Mouse (Mus musculus): ENCODE data around the gene Snapc5.

Snapc5 gene

DNA sequence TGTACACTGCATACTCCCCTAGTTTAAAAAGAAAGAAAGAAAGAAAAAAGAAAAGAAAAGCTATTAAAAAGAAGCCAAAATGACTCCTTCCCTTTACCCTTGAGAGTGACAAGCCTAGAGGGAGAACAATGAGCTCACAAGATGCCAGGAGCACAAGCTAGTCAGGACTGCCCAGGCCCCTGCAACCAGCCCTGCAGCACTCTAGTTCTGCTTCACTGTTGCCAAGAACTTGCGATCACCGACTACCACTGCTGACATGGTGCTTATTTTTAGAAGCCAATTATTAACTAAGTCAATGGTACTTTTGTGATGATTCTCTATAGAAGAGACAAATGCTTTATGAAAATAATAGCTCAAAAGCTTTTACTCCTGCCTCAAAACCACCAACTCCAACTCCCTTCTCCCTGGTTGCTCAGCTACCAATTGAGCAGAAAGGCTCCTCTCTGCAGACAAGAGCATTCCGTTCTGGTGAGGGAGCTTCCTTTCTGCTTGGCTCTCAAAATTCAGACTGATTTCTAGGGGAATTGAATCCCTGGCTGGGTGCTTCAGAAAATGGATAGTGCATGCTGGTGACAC is 28.5 kb downstream of the Snapc5 start:
- 40% methylated on average over 3 of the region's 3 CpGs for WGBS

DNA sequence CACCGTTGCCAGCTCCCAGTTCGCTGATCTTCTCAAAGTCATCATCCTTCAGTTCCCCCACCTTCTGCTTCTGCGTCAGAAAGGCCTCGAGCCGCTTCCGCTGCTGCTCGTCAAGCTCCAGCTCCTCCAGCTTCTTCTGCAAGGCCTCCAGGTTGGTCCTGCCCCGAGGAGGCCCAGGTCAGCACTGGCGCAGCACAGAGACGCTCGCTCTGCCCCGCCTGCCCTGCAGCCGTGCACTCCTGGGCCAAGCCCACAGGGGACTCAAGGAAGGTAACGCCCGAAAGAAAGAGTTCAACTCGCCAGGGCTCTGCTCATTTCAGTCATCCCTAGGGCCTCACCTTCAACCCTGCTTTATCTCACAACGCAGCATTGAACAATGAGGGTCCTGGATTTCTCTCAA is 35.4 kb downstream of the Snapc5 start:
- WGBS: 96% methylated on average over 17 of the region's 17 CpGs

DNA sequence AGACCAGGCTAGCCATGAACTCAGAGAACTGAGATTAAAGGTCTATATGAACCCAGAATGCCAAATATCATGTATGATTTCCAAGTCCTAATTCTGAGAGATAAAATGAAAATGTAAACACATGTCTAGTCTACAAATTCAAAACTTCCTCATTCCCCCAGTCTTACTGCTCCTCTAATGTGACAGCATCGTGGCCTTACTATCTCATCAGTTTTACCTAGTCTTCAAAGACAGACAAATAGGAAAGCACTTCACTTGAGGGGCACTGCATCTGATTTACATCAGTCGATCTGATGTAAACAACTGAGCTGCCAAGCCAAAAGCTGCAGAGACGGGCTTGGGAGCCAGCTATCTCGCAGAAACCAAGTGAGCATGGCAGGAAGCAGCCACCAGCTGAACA is 37.0 kb downstream of the Snapc5 start:
- WGBS: 51% methylated on average over 4 of the region's 4 CpGs

DNA sequence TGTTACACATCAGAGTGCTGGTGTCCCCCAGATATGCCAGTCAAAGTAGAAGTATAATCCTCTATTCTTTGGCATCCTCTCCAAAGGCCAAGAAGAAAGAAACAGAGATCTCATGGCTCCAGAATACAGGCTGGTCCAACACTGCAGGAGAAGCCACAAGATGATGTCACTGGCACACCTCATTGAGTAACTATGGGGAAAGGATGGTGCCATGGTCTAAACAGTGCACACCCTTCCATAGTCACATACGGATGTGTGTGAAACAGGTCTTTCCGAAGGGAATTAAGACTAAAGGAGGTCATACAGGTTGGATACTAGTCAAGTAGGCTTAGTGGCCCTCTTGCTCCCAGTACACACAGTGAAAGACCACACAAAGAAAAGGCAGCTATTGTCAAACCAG is 37.6 kb downstream of the Snapc5 start:
- WGBS: 90% methylated on average over 2 of the region's 2 CpGs

DNA sequence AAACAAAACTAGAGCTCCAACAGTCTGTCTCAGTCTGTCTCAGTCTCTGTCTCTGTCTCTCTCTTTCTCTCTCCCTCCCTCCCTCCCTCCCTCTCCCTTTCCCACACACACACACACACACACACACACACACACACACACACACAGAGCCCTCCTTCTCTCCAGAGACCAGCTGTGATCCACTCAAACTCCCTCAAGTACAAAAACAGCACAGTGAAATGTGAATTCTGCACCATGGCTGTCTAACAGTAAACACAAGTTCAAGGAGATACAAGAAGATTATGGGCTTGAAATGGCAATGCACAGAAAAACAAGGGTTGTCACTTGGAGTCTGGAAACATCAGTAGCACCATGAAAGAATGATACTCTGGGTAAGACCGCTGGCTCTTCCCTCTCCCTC is 40.2 kb downstream of the Snapc5 start:
- 66% methylated on average over 1 of the region's 1 CpGs for WGBS

DNA sequence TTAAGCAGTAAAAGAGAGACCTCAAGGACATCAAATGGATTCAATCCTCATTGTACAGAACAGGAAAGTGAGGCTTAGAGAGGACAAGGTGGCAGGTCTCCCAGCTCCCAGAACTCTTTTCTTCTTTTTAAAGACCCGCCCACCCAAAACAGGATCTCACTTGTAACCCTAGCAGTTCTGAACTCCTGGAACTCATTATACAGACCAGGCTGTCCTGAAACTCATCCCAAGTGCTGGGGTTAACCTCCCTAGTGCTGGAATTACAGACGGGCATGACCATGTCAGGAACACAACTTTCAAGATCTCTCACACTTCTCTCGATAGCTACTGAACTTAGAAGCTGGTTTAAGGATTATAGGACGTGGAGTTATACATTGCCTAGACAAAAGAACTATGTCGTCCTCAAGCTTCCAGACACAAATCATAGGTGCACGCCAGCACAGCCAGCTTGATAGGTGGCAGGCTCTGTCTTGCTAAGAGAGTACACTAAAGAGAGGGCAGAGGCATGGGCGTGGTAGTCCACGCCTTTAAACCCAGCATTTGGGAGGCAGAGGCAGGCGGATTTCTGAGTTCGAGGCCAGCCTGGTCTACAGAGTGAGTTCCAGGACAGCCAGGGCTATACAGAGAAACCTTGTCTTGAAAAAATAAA is 40.8 kb downstream of the Snapc5 start:
- 87% methylated on average over 10 of the region's 10 CpGs for WGBS

DNA sequence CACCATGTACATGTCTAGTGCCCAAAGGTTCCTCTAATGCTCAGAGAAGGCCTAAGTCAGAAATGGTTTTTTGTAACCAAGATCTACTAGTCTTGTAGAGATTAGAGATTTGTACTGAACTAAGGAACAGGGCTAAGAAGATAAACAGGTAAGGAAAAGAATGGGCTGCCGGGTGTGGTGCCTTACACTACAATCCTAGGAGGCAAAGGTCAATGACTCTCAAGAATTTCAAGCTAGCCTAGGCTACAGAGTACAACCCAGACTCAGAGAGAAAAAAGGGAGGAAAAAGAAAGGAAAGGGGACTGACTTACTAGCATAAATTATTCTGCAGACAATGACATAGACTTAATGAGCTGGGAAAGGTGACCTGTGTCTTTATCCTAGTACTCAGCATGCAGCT is 41.5 kb downstream of the Snapc5 start:
- 91% methylated on average over 1 of the region's 1 CpGs for WGBS

DNA sequence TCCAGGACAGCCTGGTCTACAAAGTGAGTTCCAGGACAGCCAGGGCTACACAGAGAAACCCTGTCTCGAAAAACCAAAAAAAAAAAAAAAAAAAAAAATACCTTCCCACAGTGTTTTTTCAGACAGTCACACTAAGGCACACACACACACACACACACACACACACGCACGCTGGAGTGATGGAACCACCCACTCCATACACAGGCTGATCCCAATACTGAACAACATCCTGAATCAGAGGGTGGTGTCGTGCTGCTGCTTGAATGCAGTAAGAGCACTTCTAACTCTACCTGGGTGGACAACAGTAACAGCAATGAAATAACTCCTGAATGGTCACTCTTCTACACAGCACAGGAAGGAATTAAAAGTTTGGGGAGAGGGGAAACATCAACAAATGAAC is 42.4 kb downstream of the Snapc5 start:
- 54% methylated on average over 4 of the region's 4 CpGs for WGBS

DNA sequence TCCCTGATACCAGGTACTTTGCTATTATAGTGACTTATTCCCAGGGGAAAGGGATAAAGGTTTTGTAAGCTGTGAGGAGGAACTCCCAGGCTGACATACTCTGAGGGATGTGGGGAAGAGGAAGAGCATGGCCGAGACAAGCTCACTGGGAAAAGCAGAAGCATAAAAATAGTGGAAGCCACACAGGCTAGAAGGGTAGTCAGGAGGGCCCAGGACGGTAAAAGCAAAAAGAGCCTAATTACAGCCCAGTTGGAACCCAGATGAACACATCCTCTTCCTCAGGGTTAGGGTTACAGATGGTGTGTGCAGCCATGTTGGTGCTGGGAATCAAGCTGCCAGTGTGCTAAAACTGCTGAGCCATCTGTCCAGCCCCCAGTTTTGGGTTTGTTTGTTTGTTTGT is 43.0 kb downstream of the Snapc5 start:
- WGBS: 58% methylated on average over 2 of the region's 2 CpGs

DNA sequence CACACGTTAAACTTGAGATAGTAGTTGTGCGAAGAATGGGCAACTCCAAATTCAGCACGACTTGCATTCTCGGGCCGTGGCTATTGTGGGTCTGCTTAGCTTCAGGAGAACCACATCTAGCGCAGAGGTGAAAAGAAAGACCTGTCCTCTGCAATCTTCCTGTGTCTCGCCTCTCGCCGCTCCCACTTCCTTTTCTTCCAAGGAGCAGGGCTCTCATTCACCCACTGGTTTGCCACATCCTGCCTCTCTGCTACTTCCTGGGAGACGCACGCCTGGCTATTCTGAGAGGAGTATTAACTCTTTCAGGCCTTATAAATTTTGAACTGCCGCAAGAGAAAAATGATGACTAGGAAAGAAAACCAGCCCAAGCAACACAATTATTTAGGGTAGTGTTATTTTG is 48.7 kb downstream of the Snapc5 start:
- 58% methylated on average over 12 of the region's 12 CpGs for WGBS

DNA sequence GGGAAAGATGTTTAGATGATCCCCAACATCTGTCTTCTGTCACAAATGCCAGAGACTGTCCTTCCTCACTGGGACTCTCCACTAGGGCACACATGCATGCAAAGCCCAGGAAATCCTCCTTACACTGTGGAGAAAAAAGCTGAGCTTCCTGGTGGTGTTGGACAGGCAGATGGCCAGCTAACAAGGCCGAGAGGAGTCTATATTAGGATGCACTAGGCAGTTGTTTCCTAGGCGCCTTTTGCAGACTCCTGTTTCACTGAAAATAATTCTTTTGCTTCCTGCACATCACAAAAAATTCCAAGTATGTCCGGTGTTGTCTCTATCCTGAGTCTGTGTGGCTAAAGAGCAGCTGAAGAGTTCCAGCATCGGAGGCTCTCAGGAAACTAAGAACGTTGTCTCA is 52.1 kb downstream of the Snapc5 start:
- 27% methylated on average over 5 of the region's 5 CpGs for WGBS

DNA sequence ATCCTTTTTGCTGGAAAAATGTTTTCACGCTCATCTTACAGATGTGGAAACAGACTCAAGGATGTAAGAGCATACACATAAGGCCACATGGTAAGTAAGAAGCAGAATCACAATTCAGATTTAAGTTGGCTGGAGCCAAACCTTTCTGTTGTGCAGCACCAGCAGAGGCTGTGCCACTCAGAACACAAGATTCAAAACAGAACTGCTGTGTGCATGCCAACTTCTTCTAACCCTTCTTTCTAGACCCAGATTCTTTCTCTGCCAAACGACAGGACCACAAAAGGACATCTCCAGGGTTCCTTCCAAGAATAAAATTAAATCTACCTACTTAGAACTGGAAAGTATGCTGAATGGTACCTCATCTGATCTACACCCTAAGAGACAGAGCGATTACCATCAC is 52.6 kb downstream of the Snapc5 start:
- WGBS: 19% methylated on average over 3 of the region's 3 CpGs

DNA sequence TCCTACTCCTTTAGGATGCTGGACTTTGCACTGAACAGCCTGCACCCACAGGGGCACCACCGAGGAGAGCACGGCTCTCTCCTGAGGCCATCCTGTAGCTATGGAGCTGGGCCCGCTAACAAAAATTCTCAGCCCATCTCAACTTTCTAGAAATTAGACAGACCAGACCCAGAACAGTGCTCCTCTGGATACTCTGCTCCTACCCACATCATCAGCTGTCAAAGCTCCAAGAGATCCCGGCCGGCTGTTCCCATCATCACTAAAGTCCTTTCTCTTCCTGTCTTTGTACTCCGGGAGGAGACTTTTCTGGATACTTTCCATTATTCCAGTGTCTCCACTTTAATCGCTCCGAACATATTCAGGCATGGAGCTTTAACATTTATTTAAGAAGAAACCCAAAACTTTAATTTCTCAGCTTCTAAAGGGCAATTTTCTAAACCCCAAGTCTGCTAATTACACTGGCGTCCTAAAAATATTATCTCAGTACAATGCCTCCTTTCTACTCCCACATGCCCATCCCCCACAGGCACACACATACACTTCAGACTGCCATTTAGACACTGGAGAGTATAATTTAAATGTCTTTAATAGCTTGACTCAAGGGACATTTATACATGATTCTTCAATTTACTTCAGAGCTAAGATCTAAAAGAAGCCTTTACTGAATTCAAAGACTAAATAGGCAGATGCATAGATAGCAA is 53.3 kb downstream of the Snapc5 start:
- 32% methylated on average over 9 of the region's 9 CpGs for WGBS
